Mouse (Mus musculus): ENCODE measurements around the gene Sspo. TPM values are rescaled to one million over a fixed set of nuclear protein-coding genes. Genes with fewer than 3 reads are reported as not detected.

Sspo gene
- total and polyA plus RNA-seq, 3 experiments, result not detected

DNA sequence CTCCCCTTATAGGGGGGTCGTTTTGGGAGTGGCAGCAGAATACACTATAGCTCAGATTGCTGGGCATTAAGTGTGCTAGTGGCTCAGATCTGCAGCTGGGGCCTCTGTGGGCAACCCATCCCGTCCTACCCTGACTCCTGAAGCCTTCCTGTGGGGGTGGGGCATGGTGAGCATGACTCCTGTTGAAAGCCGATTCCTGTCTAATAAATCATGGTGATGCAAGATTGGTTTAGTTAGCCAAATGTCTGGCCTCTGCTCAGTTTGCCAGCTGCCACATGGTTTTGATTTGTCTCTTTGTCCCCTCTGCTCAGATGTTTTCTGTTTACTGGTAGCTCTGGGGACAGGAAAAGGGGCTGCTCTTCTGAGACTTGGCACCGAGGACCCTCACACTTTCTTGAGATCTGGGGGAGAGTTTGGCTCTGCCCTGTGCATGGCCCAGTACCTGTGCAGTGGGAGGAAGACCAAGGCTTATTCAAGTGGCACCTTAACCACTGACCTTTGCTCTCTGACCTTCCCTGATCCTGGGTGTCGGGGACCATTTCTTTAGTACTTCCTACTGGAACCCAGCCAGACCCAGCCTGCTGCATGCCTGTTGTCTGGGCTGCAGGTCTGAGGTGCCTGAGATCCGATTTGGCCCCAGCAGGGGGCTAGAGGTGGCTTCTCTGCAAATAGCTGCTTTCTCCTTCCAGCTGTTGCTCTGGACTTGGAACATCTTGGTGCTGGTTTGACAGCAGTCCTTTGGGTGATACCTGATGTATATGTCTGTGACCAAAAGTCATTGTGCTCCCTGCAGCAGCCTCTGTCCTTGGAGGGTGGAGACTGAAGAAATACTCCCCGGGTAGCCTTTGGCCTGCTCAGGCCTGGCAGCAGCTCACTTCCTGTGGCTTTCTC, 93.8 kb downstream of the Sspo start:
- DNase-seq (ENCODE audit: low read depth, low spot score), result no peak
- Histone ChIP-seq H3K9me3 (replicated peaks; ENCODE audit: insufficient read depth, low read length) (no peaks in the 10 kb centered on the region), H3K9ac (ENCODE audit: control insufficient read depth, low read depth, low read length, poor library complexity, severe bottlenecking) (no peak overlapping the region), H3K79me2 (ENCODE audit: control insufficient read depth, insufficient read depth, low read length, poor library complexity) (no peaks in the 10 kb centered on the region), H3K27ac (ENCODE audit: control insufficient read depth, low read depth, low read length) (no peak overlapping the region), H3K36me3 (ENCODE audit: control insufficient read depth in 1 of 2, insufficient read depth in 2 of 2, low read length in 2 of 2) (no peaks in the 10 kb centered on the region), H3K4me3 (ENCODE audit: control insufficient read depth in 1 of 2, insufficient read depth in 1 of 2, low read depth in 2 of 2, low read length in 2 of 2) (no peak overlapping the region), H3K4me1 (ENCODE audit: control insufficient read depth in 1 of 2, insufficient read depth in 2 of 2, low read length in 2 of 2) (no peaks in the 10 kb centered on the region), H3K27me3 (ENCODE audit: control insufficient read depth in 1 of 2, insufficient read depth in 2 of 2, low read length in 2 of 2) (no peaks in the 10 kb centered on the region)
- TF ChIP-seq NELFE (IDR thresholded peaks at IDR 0.05; ENCODE audit: low read depth, low read length) (no peak), ELF1 (IDR thresholded peaks at IDR 0.05; ENCODE audit: low read depth, low read length) (no peak), ETS1 (IDR thresholded peaks at IDR 0.05; ENCODE audit: low read depth, low read length) (no peak), POLR2AphosphoS2 (IDR thresholded peaks at IDR 0.05; ENCODE audit: low read length) (no peak), GATA1 (IDR thresholded peaks at IDR 0.05; ENCODE audit: low read depth, low read length) (no peak), CTCF (IDR thresholded peaks at IDR 0.05 in 2 of 3, conservative IDR thresholded peaks at IDR 0.05 in 1 of 3; ENCODE audit: control insufficient read depth in 1 of 3, insufficient read depth in 1 of 3, low read depth in 2 of 3, low read length in 3 of 3, poor library complexity in 1 of 3, severe bottlenecking in 1 of 3) (no peak), E2F4 (IDR thresholded peaks at IDR 0.05; ENCODE audit: borderline replicate concordance, low read depth, low read length) (no peak), TCF12 (IDR thresholded peaks at IDR 0.05; ENCODE audit: low read depth, low read length) (no peak), CHD2 (IDR thresholded peaks at IDR 0.05; ENCODE audit: low read length) (no peak), SMC3 (IDR thresholded peaks at IDR 0.05; ENCODE audit: low read depth, low read length) (no peak)

GRCm38 (mm10) chr6:48542631-48543030, 94.6 kb downstream of the Sspo start:
- Histone ChIP-seq H3K4me3 (ENCODE audit: control insufficient read depth in 1 of 2, insufficient read depth in 1 of 2, low read depth in 2 of 2, low read length in 2 of 2) (no peak overlapping the region), H3K79me2 (ENCODE audit: control insufficient read depth, insufficient read depth, low read length, poor library complexity) (no peaks in the 10 kb centered on the region), H3K9ac (ENCODE audit: control insufficient read depth, low read depth, low read length, poor library complexity, severe bottlenecking) (no peak overlapping the region), H3K9me3 (replicated peaks; ENCODE audit: insufficient read depth, low read length) (no peaks in the 10 kb centered on the region), H3K4me1 (ENCODE audit: control insufficient read depth in 1 of 2, insufficient read depth in 2 of 2, low read length in 2 of 2) (no peaks in the 10 kb centered on the region), H3K27ac (ENCODE audit: control insufficient read depth, low read depth, low read length) (no peak overlapping the region), H3K27me3 (ENCODE audit: control insufficient read depth in 1 of 2, insufficient read depth in 2 of 2, low read length in 2 of 2) (no peaks in the 10 kb centered on the region), H3K36me3 (ENCODE audit: control insufficient read depth in 1 of 2, insufficient read depth in 2 of 2, low read length in 2 of 2) (no peaks in the 10 kb centered on the region)
- no peak for DNase-seq (ENCODE audit: low read depth, low spot score)
- no peak for TF ChIP-seq MAX (IDR thresholded peaks at IDR 0.05; ENCODE audit: low read length)
- no peak for TF ChIP-seq RAD21 (IDR thresholded peaks at IDR 0.05; ENCODE audit: low read depth, low read length)

DNA sequence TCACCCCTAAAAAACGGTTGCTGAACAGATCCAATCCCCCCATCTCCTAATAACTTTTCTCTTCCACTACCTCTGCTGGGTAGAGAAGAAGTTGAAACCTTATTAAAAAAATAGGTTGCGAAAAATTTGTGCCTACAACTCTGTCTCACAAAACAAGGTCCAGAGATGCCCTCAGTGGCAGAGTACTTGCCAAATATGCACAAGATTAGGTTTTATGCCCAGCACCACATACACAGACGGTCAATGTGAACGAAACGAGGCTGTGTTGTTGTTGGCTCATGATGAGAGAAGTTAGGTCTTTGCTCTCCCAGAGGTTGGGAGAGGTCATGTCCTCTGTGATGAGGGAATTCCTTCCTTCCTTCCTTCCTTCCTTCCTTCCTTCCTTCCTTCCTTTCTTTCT, 97.2 kb downstream of the Sspo start:
- Histone ChIP-seq H3K4me3 (ENCODE audit: control insufficient read depth in 1 of 2, insufficient read depth in 1 of 2, low read depth in 2 of 2, low read length in 2 of 2) (no peak overlapping the region), H3K79me2 (ENCODE audit: control insufficient read depth, insufficient read depth, low read length, poor library complexity) (no peaks in the 10 kb centered on the region), H3K27me3 (ENCODE audit: control insufficient read depth in 1 of 2, insufficient read depth in 2 of 2, low read length in 2 of 2) (no peaks in the 10 kb centered on the region), H3K27ac (ENCODE audit: control insufficient read depth, low read depth, low read length) (no peak overlapping the region), H3K36me3 (ENCODE audit: control insufficient read depth in 1 of 2, insufficient read depth in 2 of 2, low read length in 2 of 2) (no peaks in the 10 kb centered on the region), H3K4me1 (ENCODE audit: control insufficient read depth in 1 of 2, insufficient read depth in 2 of 2, low read length in 2 of 2) (no peaks in the 10 kb centered on the region), H3K9ac (ENCODE audit: control insufficient read depth, low read depth, low read length, poor library complexity, severe bottlenecking) (no peak overlapping the region), H3K9me3 (replicated peaks; ENCODE audit: insufficient read depth, low read length) (no peaks in the 10 kb centered on the region)
- no peak for DNase-seq (ENCODE audit: low read depth, low spot score)
- TF ChIP-seq ELF1 (IDR thresholded peaks at IDR 0.05; ENCODE audit: low read depth, low read length) (no peak), ZKSCAN1 (IDR thresholded peaks at IDR 0.05; ENCODE audit: low read depth, low read length) (no peak), POLR2AphosphoS2 (IDR thresholded peaks at IDR 0.05; ENCODE audit: low read length) (no peak), TBP (IDR thresholded peaks at IDR 0.05; ENCODE audit: low read depth, low read length) (no peak), SMC3 (IDR thresholded peaks at IDR 0.05; ENCODE audit: low read depth, low read length) (no peak), POLR2A (IDR thresholded peaks at IDR 0.05; ENCODE audit: control insufficient read depth in 1 of 2, insufficient read depth in 1 of 2, low read depth in 1 of 2, low read length in 2 of 2, poor library complexity in 1 of 2) (no peak), GATA1 (IDR thresholded peaks at IDR 0.05; ENCODE audit: low read depth, low read length) (no peak), NRF1 (IDR thresholded peaks at IDR 0.05; ENCODE audit: insufficient read depth, low read depth, low read length, poor library complexity, severe bottlenecking) (no peak), HCFC1 (IDR thresholded peaks at IDR 0.05; ENCODE audit: low read depth, low read length) (no peak), ZC3H11A (IDR thresholded peaks at IDR 0.05; ENCODE audit: low read depth, low read length) (no peak), TAL1 (IDR thresholded peaks at IDR 0.05; ENCODE audit: low read length) (no peak), JUND (IDR thresholded peaks at IDR 0.05; ENCODE audit: low read depth, low read length) (no peak), MEF2A (IDR thresholded peaks at IDR 0.05; ENCODE audit: extremely low read depth, insufficient replicate concordance, low read depth, low read length, poor library complexity, severe bottlenecking) (no peak), CTCF (IDR thresholded peaks at IDR 0.05 in 2 of 3, conservative IDR thresholded peaks at IDR 0.05 in 1 of 3; ENCODE audit: control insufficient read depth in 1 of 3, insufficient read depth in 1 of 3, low read depth in 2 of 3, low read length in 3 of 3, poor library complexity in 1 of 3, severe bottlenecking in 1 of 3) (no peak), USF1 (IDR thresholded peaks at IDR 0.05; ENCODE audit: low read depth, low read length) (no peak), UBTF (IDR thresholded peaks at IDR 0.05; ENCODE audit: borderline replicate concordance, insufficient read depth, low read depth, low read length) (no peak)
